30 mouse cellular contexts compared by ENCODE assay signal in the genomic region with DNA sequence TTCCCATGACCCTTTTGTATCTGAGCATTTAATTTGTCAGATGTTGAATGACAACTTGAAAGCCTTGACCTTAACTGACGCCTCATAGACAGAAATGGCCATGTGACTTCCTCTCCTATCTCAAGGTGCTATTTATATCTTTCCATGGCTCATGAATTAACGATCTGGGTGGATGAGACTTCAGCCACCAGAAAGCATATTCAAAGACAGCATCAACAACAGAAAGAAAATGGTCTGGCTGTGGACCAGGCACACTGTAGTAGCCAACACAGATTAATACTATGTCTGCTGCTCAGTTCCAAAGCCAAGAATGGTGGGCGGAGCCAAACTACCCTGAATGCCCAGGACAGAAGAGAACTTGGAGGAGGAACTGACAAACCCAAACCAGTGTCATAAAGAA. TPM values are rescaled to one million over a fixed set of nuclear protein-coding genes. Genes with fewer than 3 reads are reported as not detected.
DNase-seq lines count a peak whose midpoint lies in the region; ATAC-seq and TF ChIP-seq lines count a peak whose summit lies in the region.
"Had no signal": no experiment of that assay in that cellular context is flagged by ENCODE, and none has a peak within 500 bp of the region (broad histone marks: within the 10 kb centered on the region; RNA-seq: fewer than 3 reads in every experiment).

No protein-coding gene starts in this region.

- intact Hi-C loops in gastrocnemius, adult 2 months (cut with DNase I) = no loop called here
- intact Hi-C loops in gastrocnemius, postnatal 14 days (cut with DNase I; ENCODE audit: low total_unique reads) = no loop called here
- intact Hi-C loops in heart, postnatal 14 days (cut with DNase I) = no loop called here

- no peak for TF ChIP-seq CTCF in gastrocnemius, adult 2 months (IDR thresholded peaks at IDR 0.05)

- H3K36me3 ChIP-seq in heart, embryonic 14.5 days (ENCODE audit: control insufficient read depth, insufficient read depth, low read length) = no peaks in the 10 kb centered on the region
- H3K36me3 ChIP-seq: hindbrain, embryonic 13.5 days; limb, embryonic 12.5 days; liver, embryonic 15.5 days; neural tube, embryonic 12.5 days had no signal

- peak overlapping the region; percentile 69 for H3K27ac ChIP-seq in gastrocnemius, adult 2 months
- peak overlapping the region; percentile 39 to 53; a peak in 2 of 4 replicates for H3K27ac ChIP-seq in heart, embryonic 14.5 days (replicated peaks in 1 of 2; ENCODE audit: control insufficient read depth in 1 of 2, insufficient read depth in 1 of 2, low read depth in 2 of 2, low read length in 2 of 2)
- H3K27ac ChIP-seq: hindbrain, embryonic 13.5 days; limb, embryonic 12.5 days; liver, embryonic 15.5 days; neural tube, embryonic 12.5 days had no signal

- H3K4me2 ChIP-seq in heart, embryonic 14.5 days (ENCODE audit: low read length) = no peak overlapping the region
- H3K4me2 ChIP-seq: hindbrain, embryonic 13.5 days; limb, embryonic 12.5 days; liver, embryonic 15.5 days; lung, embryonic 14.5 days; midbrain, embryonic 11.5 days; neural tube, embryonic 12.5 days had no signal

- H3K9ac ChIP-seq in heart, embryonic 14.5 days (ENCODE audit: low read length) = no peak overlapping the region
- H3K9ac ChIP-seq: hindbrain, embryonic 13.5 days; limb, embryonic 12.5 days; liver, embryonic 15.5 days; lung, embryonic 14.5 days; neural tube, embryonic 12.5 days had no signal

- no peak; the same call in 1 of the 2 replicates for ATAC-seq in heart, embryonic 14.5 days (ENCODE audit: insufficient number of reproducible peaks, insufficient read depth, low FRiP score, low read depth)
- ATAC-seq: forebrain, embryonic 16.5 days; intestine, embryonic 16.5 days; midbrain, embryonic 16.5 days; Patski had no signal

- 35% methylated on average over 3 of the region's 3 CpGs for WGBS in heart, embryonic 14.5 days

- DNase-seq in gastrocnemius, adult 2 months = no peak
- no peak for DNase-seq in gastrocnemius, postnatal 14 days
- DNase-seq in heart, adult 8-10 months (ENCODE audit: low spot score) = peak; percentile 53
- DNase-seq in heart, postnatal 14 days = peak; percentile 36 to 58
- no peak for DNase-seq in spleen, postnatal 4 days (ENCODE audit: low spot score in 2 of 2)
- no peak for DNase-seq in layer of hippocampus, adult 18-20 months (ENCODE audit: low spot score in 2 of 2)
- DNase-seq in B cell, adult 2 months = no peak
- DNase-seq: adrenal gland, postnatal 10 days; cerebellum, postnatal 14 days; gastrocnemius, postnatal 10 days; kidney, adult 8-10 months; kidney, postnatal 10 days; layer of hippocampus, adult 9-11 months; lung, embryonic 14.5 days; right cerebral cortex, postnatal 14 days; thymus, postnatal 25 days had no signal

- H3K4me1 ChIP-seq in heart, embryonic 14.5 days (ENCODE audit: control insufficient read depth in 2 of 2, insufficient read depth in 2 of 2, low read length in 2 of 2) = peaks cover 6 to 9% of the 10 kb centered on the region in 2 experiments; a peak in 3 of 4 replicates
- H3K4me1 ChIP-seq: limb, embryonic 12.5 days; liver, embryonic 15.5 days; neural tube, embryonic 12.5 days had no signal

- no peak overlapping the region for H3K4me3 ChIP-seq in gastrocnemius, adult 2 months
- no peak overlapping the region for H3K4me3 ChIP-seq in heart, embryonic 14.5 days (ENCODE audit: control insufficient read depth in 1 of 2, insufficient read depth in 1 of 2, low read depth in 1 of 2, low read length in 2 of 2)
- H3K4me3 ChIP-seq: erythroblast, embryonic 14.5 days; hindbrain, embryonic 13.5 days; limb, embryonic 12.5 days; liver, embryonic 15.5 days; neural tube, embryonic 12.5 days had no signal

- no peaks in the 10 kb centered on the region for H3K9me3 ChIP-seq in heart, embryonic 14.5 days (ENCODE audit: control insufficient read depth, low read length)
- H3K9me3 ChIP-seq: hindbrain, embryonic 13.5 days; limb, embryonic 12.5 days; liver, embryonic 15.5 days; neural tube, embryonic 12.5 days had no signal

- no peaks in the 10 kb centered on the region for H3K27me3 ChIP-seq in heart, embryonic 14.5 days (ENCODE audit: control insufficient read depth, insufficient read depth, low read length)
- H3K27me3 ChIP-seq: hindbrain, embryonic 13.5 days; limb, embryonic 12.5 days; liver, embryonic 15.5 days; neural tube, embryonic 12.5 days had no signal

RNA-seq across cellular contexts. Expression of gene Frem2, which starts 21.2 kb away (rescaled TPM):
- total RNA-seq in gastrocnemius, adult 2 months (2021) = 1 to 10 TPM in 1 of 2 experiments, under 1 TPM in 1; 0.94 to 3.9 TPM
- total RNA-seq in gastrocnemius, postnatal 14 days (2021) = 1 to 10 TPM; 7.0 to 9.4 TPM
- total RNA-seq in heart, adult 8-10 months (2022) = 1 to 10 TPM; 1.1 to 4.9 (median 3.5) TPM
- polyA plus RNA-seq in heart, embryonic 14.5 days (2014; fragmentation: Nextera tagmentation; extraction: Ambion mirVana) = 4.2 and 5.5 TPM in 2 replicates
- 10 to 100 TPM; 14.6 to 15.0 TPM for total RNA-seq in heart, postnatal 14 days (2021)
- 1 to 10 TPM; 2.0 to 2.1 TPM for total RNA-seq in layer of hippocampus, adult 18-20 months (2021)
- total RNA-seq: granulocyte monocyte progenitor cell, adult 5-6 weeks; megakaryocyte, adult 5-6 weeks; MEL had no signal

Comparison
In these comparisons a context has a peak if more than half of its experiments do, and no peak if none do; other contexts are left out.
1. DNase-seq: peak in heart, adult 8-10 months (single experiment) and heart, postnatal 14 days (2 of 2); none in gastrocnemius, adult 2 months (single experiment), gastrocnemius, postnatal 14 days (single experiment), spleen, postnatal 4 days (0 of 2), layer of hippocampus, adult 18-20 months (0 of 2) and B cell, adult 2 months (0 of 2).